Mouse (Mus musculus): ENCODE data around the gene Sox5. TPM values are rescaled to one million over a fixed set of nuclear protein-coding genes. Genes with fewer than 3 reads are reported as not detected.

Gene Sox5
- polyA plus RNA-seq, 1 experiment = 0.85 TPM

DNA sequence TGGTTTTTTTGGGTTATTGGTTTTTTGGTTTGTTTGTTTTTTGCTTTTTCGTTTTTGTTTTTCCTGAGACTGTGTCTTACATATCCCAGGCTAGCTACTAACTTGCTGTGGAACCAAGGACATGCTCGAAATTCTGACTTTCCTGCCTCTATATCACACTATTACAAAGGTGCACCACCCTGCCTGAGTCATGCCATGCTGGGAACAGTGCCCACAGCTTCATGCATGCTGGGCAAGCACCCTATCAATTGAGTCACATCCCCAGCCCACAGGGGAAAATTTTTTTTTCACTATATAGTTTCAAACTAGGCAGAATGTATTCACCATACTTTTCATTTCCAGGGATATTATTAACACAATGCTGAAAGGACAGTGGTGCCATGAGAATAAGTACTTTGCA is 8.8 kb downstream of the Sox5 start:
- Histone ChIP-seq H3K36me3 (ENCODE audit: control insufficient read depth, insufficient read depth, low read length) (no peaks in the 10 kb centered on the region), H3K4me3 (ENCODE audit: low read depth, low read length) (no peak overlapping the region), H3K4me1 (ENCODE audit: control insufficient read depth, insufficient read depth, insufficient read length, low read length) (no peaks in the 10 kb centered on the region), H3K27ac (ENCODE audit: insufficient read depth, low read depth, low read length) (no peak overlapping the region), H3K27me3 (ENCODE audit: control insufficient read depth, insufficient read depth, low read length) (no peaks in the 10 kb centered on the region)
- WGBS = 57% methylated on average over 2 of the region's 2 CpGs
- TF ChIP-seq POLR2A (IDR thresholded peaks at IDR 0.05; ENCODE audit: low read depth, low read length) (no peak), CTCF (IDR thresholded peaks at IDR 0.05; ENCODE audit: extremely low read depth, insufficient read length, insufficient replicate concordance, low read depth, low read length) (no peak)

DNA sequence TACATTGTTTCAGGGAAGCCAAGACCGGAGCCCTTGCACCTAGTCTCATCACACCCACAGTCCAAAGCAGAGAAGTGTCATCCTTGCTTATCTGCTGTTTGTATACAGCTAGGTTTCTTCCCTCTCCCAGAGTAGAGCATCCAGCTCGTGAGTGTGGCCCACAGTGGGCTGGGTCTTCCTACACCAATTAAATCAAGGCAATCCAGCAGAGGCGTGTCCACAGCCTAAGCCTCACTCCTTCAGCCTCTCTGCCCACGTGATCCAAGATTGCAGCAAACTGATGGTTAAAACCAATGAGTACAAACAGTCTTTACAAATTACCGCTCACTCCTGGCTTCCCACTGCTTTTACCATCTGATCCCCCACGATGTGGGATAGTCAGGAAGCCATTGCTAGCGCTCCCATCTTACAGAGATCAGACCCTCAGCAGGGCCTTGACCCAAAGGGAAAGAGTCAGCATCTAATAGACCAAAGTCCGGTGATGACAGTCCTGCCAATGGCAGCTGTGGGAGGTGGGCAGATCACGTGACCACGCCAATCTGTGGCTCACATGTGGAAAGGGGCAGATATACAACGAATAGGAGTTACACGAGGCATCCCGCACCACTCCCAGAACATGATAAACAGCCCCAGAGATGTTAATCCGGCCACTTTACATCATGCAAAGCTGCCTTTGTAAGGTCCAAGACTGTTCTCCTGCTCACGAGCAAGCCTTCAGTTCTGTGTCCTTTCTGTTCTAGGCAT is 9.4 kb downstream of the Sox5 start:
- Histone ChIP-seq H3K4me3 (ENCODE audit: low read depth, low read length) (no peak overlapping the region), H3K27ac (ENCODE audit: insufficient read depth, low read depth, low read length) (no peak overlapping the region), H3K27me3 (ENCODE audit: control insufficient read depth, insufficient read depth, low read length) (no peaks in the 10 kb centered on the region), H3K36me3 (ENCODE audit: control insufficient read depth, insufficient read depth, low read length) (no peaks in the 10 kb centered on the region), H3K4me1 (ENCODE audit: control insufficient read depth, insufficient read depth, insufficient read length, low read length) (no peaks in the 10 kb centered on the region)
- no peak for TF ChIP-seq CTCF (IDR thresholded peaks at IDR 0.05; ENCODE audit: extremely low read depth, insufficient read length, insufficient replicate concordance, low read depth, low read length)
- TF ChIP-seq POLR2A (IDR thresholded peaks at IDR 0.05; ENCODE audit: low read depth, low read length) = no peak
- WGBS = 61% methylated on average over 15 of the region's 15 CpGs

DNA sequence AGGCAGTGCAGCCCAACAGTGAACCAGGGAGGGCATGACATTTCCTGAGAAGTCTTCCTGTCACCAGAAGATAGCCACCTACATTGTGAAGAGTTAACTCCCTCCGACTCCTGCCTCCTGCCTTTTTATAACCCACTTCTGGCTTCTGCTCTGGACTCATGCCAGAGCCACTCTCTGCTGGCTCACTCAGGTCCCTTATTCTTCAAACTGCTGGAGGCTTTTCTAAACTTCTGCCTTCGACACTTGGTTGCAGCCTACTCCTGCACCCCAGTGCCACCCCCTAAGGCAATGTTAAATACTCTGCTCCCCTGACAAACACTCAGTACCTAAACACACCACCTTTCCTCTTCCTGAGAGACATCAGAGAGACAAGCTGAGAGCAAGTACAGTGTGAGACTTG is 12.7 kb downstream of the Sox5 start:
- WGBS = 9% methylated on average over 2 of the region's 2 CpGs
- no peaks in the 10 kb centered on the region for H3K36me3 ChIP-seq (ENCODE audit: control insufficient read depth, insufficient read depth, low read length)
- TF ChIP-seq POLR2A (IDR thresholded peaks at IDR 0.05; ENCODE audit: low read depth, low read length) (no peak), CTCF (IDR thresholded peaks at IDR 0.05; ENCODE audit: extremely low read depth, insufficient read length, insufficient replicate concordance, low read depth, low read length) (no peak)

DNA sequence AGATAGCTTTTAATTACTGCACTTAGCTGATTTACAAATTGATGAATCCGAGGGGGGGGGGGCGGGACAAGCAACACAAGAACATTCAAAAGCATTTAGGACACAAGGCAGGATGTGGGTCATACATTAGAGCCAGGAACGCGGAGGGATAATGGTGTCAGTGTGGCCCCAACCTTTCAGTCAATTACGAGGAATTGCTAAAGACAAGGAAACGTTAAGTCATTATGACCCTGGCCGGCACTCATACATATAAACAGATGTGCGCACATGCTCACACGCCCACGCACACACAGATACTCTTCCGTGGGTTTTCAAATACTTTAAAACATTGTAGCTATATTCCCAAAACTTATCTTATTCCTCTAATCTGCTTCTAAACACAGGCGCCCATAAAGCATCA is 19.9 kb downstream of the Sox5 start:
- no peak for TF ChIP-seq CTCF (IDR thresholded peaks at IDR 0.05; ENCODE audit: extremely low read depth, insufficient read length, insufficient replicate concordance, low read depth, low read length)
- no peak for TF ChIP-seq POLR2A (IDR thresholded peaks at IDR 0.05; ENCODE audit: low read depth, low read length)
- no peaks in the 10 kb centered on the region for H3K36me3 ChIP-seq (ENCODE audit: control insufficient read depth, insufficient read depth, low read length)
- no peaks in the 10 kb centered on the region for H3K27me3 ChIP-seq (ENCODE audit: control insufficient read depth, insufficient read depth, low read length)
- H3K27ac ChIP-seq (ENCODE audit: insufficient read depth, low read depth, low read length) = no peak overlapping the region
- H3K4me3 ChIP-seq (ENCODE audit: low read depth, low read length) = no peak overlapping the region
- 71% methylated on average over 12 of the region's 12 CpGs for WGBS
- H3K4me1 ChIP-seq (ENCODE audit: control insufficient read depth, insufficient read depth, insufficient read length, low read length) = peaks cover 5% of the 10 kb centered on the region; the same call in 1 of the 2 replicates

More for the DNA sequence above, 12.7 kb downstream of the Sox5 start:
- no peak overlapping the region for H3K4me3 ChIP-seq (ENCODE audit: low read depth, low read length)
- no peak overlapping the region for H3K27ac ChIP-seq (ENCODE audit: insufficient read depth, low read depth, low read length)
- H3K4me1 ChIP-seq (ENCODE audit: control insufficient read depth, insufficient read depth, insufficient read length, low read length) = no peaks in the 10 kb centered on the region
- no peaks in the 10 kb centered on the region for H3K27me3 ChIP-seq (ENCODE audit: control insufficient read depth, insufficient read depth, low read length)

DNA sequence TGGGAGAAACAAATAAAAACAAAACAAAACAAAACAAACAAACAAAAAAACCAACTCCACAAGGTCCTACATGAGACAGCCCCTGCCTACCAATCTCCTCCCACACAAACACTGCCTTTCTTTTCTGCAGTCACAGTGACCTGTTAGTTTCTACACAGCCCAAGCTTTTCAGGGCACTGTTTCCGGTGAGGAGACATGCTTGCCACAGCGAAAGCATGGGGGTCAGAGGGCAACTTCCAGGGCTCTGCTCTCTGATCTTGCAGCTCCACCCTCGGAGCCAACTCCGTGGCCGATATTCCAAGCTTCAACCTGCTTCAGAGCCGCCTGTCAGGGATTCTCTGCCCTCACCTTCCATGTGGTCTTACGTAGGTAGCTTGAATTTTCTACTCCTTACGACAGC is 22.6 kb downstream of the Sox5 start:
- Histone ChIP-seq H3K27me3 (ENCODE audit: control insufficient read depth, insufficient read depth, low read length) (no peaks in the 10 kb centered on the region), H3K27ac (ENCODE audit: insufficient read depth, low read depth, low read length) (no peak overlapping the region), H3K4me1 (ENCODE audit: control insufficient read depth, insufficient read depth, insufficient read length, low read length) (peaks cover 5% of the 10 kb centered on the region; the same call in 1 of the 2 replicates), H3K36me3 (ENCODE audit: control insufficient read depth, insufficient read depth, low read length) (no peaks in the 10 kb centered on the region), H3K4me3 (ENCODE audit: low read depth, low read length) (no peak overlapping the region)
- no peak for TF ChIP-seq POLR2A (IDR thresholded peaks at IDR 0.05; ENCODE audit: low read depth, low read length)
- TF ChIP-seq CTCF (IDR thresholded peaks at IDR 0.05; ENCODE audit: extremely low read depth, insufficient read length, insufficient replicate concordance, low read depth, low read length) = no peak
- 38% methylated on average over 8 of the region's 8 CpGs for WGBS

DNA sequence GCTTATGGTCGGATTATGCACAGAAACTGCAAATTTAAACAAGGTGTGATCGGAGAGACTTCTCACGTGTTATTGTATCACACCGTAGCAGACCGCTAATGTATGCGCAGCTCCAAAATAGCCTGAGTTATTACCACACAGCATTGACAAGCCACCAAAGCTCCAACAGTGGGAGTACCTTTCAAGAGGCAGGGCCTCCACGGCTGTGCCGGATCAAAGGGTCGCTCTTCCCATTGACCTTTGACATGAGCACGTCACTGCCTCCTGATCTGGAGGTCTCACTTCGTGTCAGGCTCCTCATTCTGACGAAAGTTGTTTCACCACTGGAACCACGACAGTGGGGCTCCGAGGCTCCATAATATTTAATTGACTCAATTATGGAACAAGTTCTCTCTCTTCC is 24.4 kb downstream of the Sox5 start:
- Histone ChIP-seq H3K4me3 (ENCODE audit: low read depth, low read length) (no peak overlapping the region), H3K4me1 (ENCODE audit: control insufficient read depth, insufficient read depth, insufficient read length, low read length) (peaks cover 5% of the 10 kb centered on the region; the same call in 1 of the 2 replicates), H3K36me3 (ENCODE audit: control insufficient read depth, insufficient read depth, low read length) (no peaks in the 10 kb centered on the region), H3K27me3 (ENCODE audit: control insufficient read depth, insufficient read depth, low read length) (no peaks in the 10 kb centered on the region), H3K27ac (ENCODE audit: insufficient read depth, low read depth, low read length) (no peak overlapping the region)
- WGBS = 76% methylated on average over 14 of the region's 14 CpGs
- TF ChIP-seq CTCF (IDR thresholded peaks at IDR 0.05; ENCODE audit: extremely low read depth, insufficient read length, insufficient replicate concordance, low read depth, low read length) (no peak), POLR2A (IDR thresholded peaks at IDR 0.05; ENCODE audit: low read depth, low read length) (no peak)

DNA sequence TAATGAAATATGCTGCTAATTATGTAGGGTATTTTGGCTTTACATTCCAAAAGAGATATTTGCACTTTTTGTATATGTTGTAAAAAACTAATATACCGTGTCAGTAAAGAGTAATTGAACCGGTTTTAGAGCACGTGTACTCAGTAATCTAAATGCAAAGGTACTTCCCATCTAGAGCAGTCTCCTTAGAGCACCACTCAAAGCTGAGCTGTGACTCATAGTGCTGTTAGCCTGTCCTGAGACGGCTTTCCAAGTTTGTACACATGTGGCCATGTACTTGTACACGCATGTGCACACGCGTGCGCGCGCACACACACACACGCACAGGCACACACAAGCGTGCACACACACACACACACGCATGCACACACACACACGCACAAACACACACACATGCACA is 25.3 kb downstream of the Sox5 start:
- Histone ChIP-seq H3K4me1 (ENCODE audit: control insufficient read depth, insufficient read depth, insufficient read length, low read length) (peaks cover 5% of the 10 kb centered on the region; the same call in 1 of the 2 replicates), H3K4me3 (ENCODE audit: low read depth, low read length) (no peak overlapping the region), H3K27ac (ENCODE audit: insufficient read depth, low read depth, low read length) (no peak overlapping the region), H3K27me3 (ENCODE audit: control insufficient read depth, insufficient read depth, low read length) (no peaks in the 10 kb centered on the region), H3K36me3 (ENCODE audit: control insufficient read depth, insufficient read depth, low read length) (no peaks in the 10 kb centered on the region)
- TF ChIP-seq POLR2A (IDR thresholded peaks at IDR 0.05; ENCODE audit: low read depth, low read length) (no peak), CTCF (IDR thresholded peaks at IDR 0.05; ENCODE audit: extremely low read depth, insufficient read length, insufficient replicate concordance, low read depth, low read length) (no peak)
- WGBS = 86% methylated on average over 14 of the region's 14 CpGs

Data from small intestine, adult 2 months (tissue).